Mouse (Mus musculus): ENCODE results near the gene Bahcc1. TPM values are rescaled to one million over a fixed set of nuclear protein-coding genes. Genes with fewer than 3 reads are reported as not detected.
A peak's percentile ranks its signal among the peaks of the same experiment; 100 is the strongest.

The Bahcc1 gene
- total and polyA plus RNA-seq, 3 experiments: 0.04 TPM; not detected in 2

- TF ChIP-seq CTCF (conservative IDR thresholded peaks at IDR 0.05 in 1 of 2, IDR thresholded peaks at IDR 0.05 in 1 of 2; ENCODE audit: low read depth in 2 of 2, low read length in 2 of 2) (0 out of 4 replicates have a peak, but pooled peaks of 1 of the 2 experiments have one; percentile 5), ELF1 (IDR thresholded peaks at IDR 0.05; ENCODE audit: low read depth, low read length) (no peak), MEF2A (IDR thresholded peaks at IDR 0.05; ENCODE audit: borderline replicate concordance, low read depth, low read length) (no peak), SMC3 (IDR thresholded peaks at IDR 0.05; ENCODE audit: low read depth, low read length) (no peak), HCFC1 (IDR thresholded peaks at IDR 0.05; ENCODE audit: low read depth, low read length) (no peak), PAX5 (IDR thresholded peaks at IDR 0.05; ENCODE audit: low read length) (no peak), POLR2A (IDR thresholded peaks at IDR 0.05; ENCODE audit: low read depth, low read length) (no peak)
- dilution Hi-C loops (cut with MboI; ENCODE audit: extremely low pct_ligation_motif_present, extremely low pct_unique_long_range_greater_than_20kb, low sequenced_read_pairs) (no loop called here), in situ Hi-C loops (cut with MboI; ENCODE audit: low pct_ligation_motif_present, low pct_unique_long_range_greater_than_20kb, low sequenced_read_pairs) (no loop called here)
- no peak overlapping the region for H3K27ac ChIP-seq (ENCODE audit: insufficient read depth, low read depth)
- peaks cover 3% of the 10 kb centered on the region for H3K9me3 ChIP-seq (replicated peaks; ENCODE audit: low read length)
- no peak overlapping the region for H3K4me2 ChIP-seq (ENCODE audit: insufficient read depth, low read depth, poor library complexity, severe bottlenecking)
- no peaks in the 10 kb centered on the region for H3K36me3 ChIP-seq (replicated peaks in 1 of 2; ENCODE audit: control insufficient read depth in 1 of 2, insufficient read depth in 1 of 2, low read length in 1 of 2)
- H3K4me3 ChIP-seq (replicated peaks in 1 of 3; ENCODE audit: low read depth in 2 of 3, low read length in 2 of 3, poor library complexity in 1 of 3): no peak overlapping the region
- H3K79me2 ChIP-seq (replicated peaks; ENCODE audit: control insufficient read depth, extremely low read depth, insufficient read depth, poor library complexity, severe bottlenecking): no peaks in the 10 kb centered on the region
- H3K9ac ChIP-seq (ENCODE audit: insufficient read depth, low read depth): 0 out of 2 replicates have a peak overlapping the region, but pooled peaks have one; percentile 7
- H3K27me3 ChIP-seq (replicated peaks): peaks cover 70% of the 10 kb centered on the region
- H3K4me1 ChIP-seq (ENCODE audit: control insufficient read depth in 1 of 2, insufficient read depth in 2 of 2): no peaks in the 10 kb centered on the region
- no peak for DNase-seq (ENCODE audit: extremely low read depth)
These were observed 26.6 kb upstream of the Bahcc1 start for GRCm38 (mm10) chr11:120206069-120206668.

GRCm38 (mm10) chr11:120206669-120207090 lies 26.1 kb upstream of the Bahcc1 start:
- in situ Hi-C loops (cut with MboI; ENCODE audit: low pct_ligation_motif_present, low pct_unique_long_range_greater_than_20kb, low sequenced_read_pairs): no loop called here
- peaks cover 3% of the 10 kb centered on the region for H3K9me3 ChIP-seq (replicated peaks; ENCODE audit: low read length)
- no peak for DNase-seq (ENCODE audit: extremely low read depth)
- no peaks in the 10 kb centered on the region for H3K4me1 ChIP-seq (ENCODE audit: control insufficient read depth in 1 of 2, insufficient read depth in 2 of 2)
- no peak overlapping the region for H3K4me3 ChIP-seq (replicated peaks in 1 of 3; ENCODE audit: low read depth in 2 of 3, low read length in 2 of 3, poor library complexity in 1 of 3)
- peaks cover 68% of the 10 kb centered on the region for H3K27me3 ChIP-seq (replicated peaks)
- dilution Hi-C loops (cut with MboI; ENCODE audit: extremely low pct_ligation_motif_present, extremely low pct_unique_long_range_greater_than_20kb, low sequenced_read_pairs): no loop called here
- H3K36me3 ChIP-seq (replicated peaks in 1 of 2; ENCODE audit: control insufficient read depth in 1 of 2, insufficient read depth in 1 of 2, low read length in 1 of 2): no peaks in the 10 kb centered on the region
- H3K9ac ChIP-seq (ENCODE audit: insufficient read depth, low read depth): no peak overlapping the region
- H3K27ac ChIP-seq (ENCODE audit: insufficient read depth, low read depth): no peak overlapping the region
- no peaks in the 10 kb centered on the region for H3K79me2 ChIP-seq (replicated peaks; ENCODE audit: control insufficient read depth, extremely low read depth, insufficient read depth, poor library complexity, severe bottlenecking)
- TF ChIP-seq PAX5 (IDR thresholded peaks at IDR 0.05; ENCODE audit: low read length) (no peak), IRF4 (IDR thresholded peaks at IDR 0.05; ENCODE audit: low read depth, low read length) (no peak), EP300 (IDR thresholded peaks at IDR 0.05; ENCODE audit: low read length) (no peak), ZKSCAN1 (IDR thresholded peaks at IDR 0.05; ENCODE audit: borderline replicate concordance, low read depth, low read length) (no peak), JUN (IDR thresholded peaks at IDR 0.05; ENCODE audit: insufficient read depth, low read depth, low read length) (no peak), POLR2AphosphoS2 (IDR thresholded peaks at IDR 0.05; ENCODE audit: low read depth, low read length) (no peak), CHD2 (IDR thresholded peaks at IDR 0.05; ENCODE audit: low read length) (no peak), UBTF (IDR thresholded peaks at IDR 0.05; ENCODE audit: low read depth, low read length) (no peak), NRF1 (IDR thresholded peaks at IDR 0.05; ENCODE audit: low read depth, low read length) (no peak), ZC3H11A (IDR thresholded peaks at IDR 0.05; ENCODE audit: low read depth, low read length) (no peak), USF1 (IDR thresholded peaks at IDR 0.05; ENCODE audit: low read depth, low read length) (no peak)
- no peak overlapping the region for H3K4me2 ChIP-seq (ENCODE audit: insufficient read depth, low read depth, poor library complexity, severe bottlenecking)
